Mouse (Mus musculus): ENCODE results near the gene Igf1r. TPM values are rescaled to one million over a fixed set of nuclear protein-coding genes. Genes with fewer than 3 reads are reported as not detected.

Igf1r gene
- total RNA-seq, 2 experiments from 2014 or later: 39.0 to 41.0 TPM

GRCm38 (mm10) chr7:68114983-68115715, 162.5 kb downstream of the Igf1r start:
- DNase-seq (ENCODE audit: low spot score in 2 of 2): no peak

- DNase-seq (ENCODE audit: low spot score in 2 of 2): no peak
Measured at GRCm38 (mm10) chr7:68117567-68117966, 164.9 kb downstream of the Igf1r start.

GRCm38 (mm10) chr7:68117981-68118380, 165.4 kb downstream of the Igf1r start:
- DNase-seq (ENCODE audit: low spot score in 2 of 2): no peak

- no peak for DNase-seq (ENCODE audit: low spot score in 2 of 2)
Measured at GRCm38 (mm10) chr7:68119605-68120004, 167.0 kb downstream of the Igf1r start.

- DNase-seq (ENCODE audit: low spot score in 2 of 2): no peak
Measured at GRCm38 (mm10) chr7:68122418-68122817, 169.8 kb downstream of the Igf1r start.

GRCm38 (mm10) chr7:68125347-68125746, 172.7 kb downstream of the Igf1r start:
- no peak for DNase-seq (ENCODE audit: low spot score in 2 of 2)

- DNase-seq (ENCODE audit: low spot score in 2 of 2): peak; percentile 56 to 70
Measured at GRCm38 (mm10) chr7:68127799-68128261, 175.2 kb downstream of the Igf1r start.

- DNase-seq (ENCODE audit: low spot score in 2 of 2): no peak
Measured at GRCm38 (mm10) chr7:68128271-68128674, 175.6 kb downstream of the Igf1r start.

- DNase-seq (ENCODE audit: low spot score in 2 of 2): peak; percentile 100
Measured at GRCm38 (mm10) chr7:68129077-68129511, 176.5 kb downstream of the Igf1r start.

- peak; percentile 92 to 96 for DNase-seq (ENCODE audit: low spot score in 2 of 2)
Measured at GRCm38 (mm10) chr7:68129546-68130253, 177.1 kb downstream of the Igf1r start.

- no peak for DNase-seq (ENCODE audit: low spot score in 2 of 2)
Measured at GRCm38 (mm10) chr7:68130950-68131580, 178.4 kb downstream of the Igf1r start.

- DNase-seq (ENCODE audit: low spot score in 2 of 2): no peak
Measured at GRCm38 (mm10) chr7:68133679-68134078, 181.1 kb downstream of the Igf1r start.

GRCm38 (mm10) chr7:68134948-68135347, 182.3 kb downstream of the Igf1r start:
- DNase-seq (ENCODE audit: low spot score in 2 of 2): no peak

- DNase-seq (ENCODE audit: low spot score in 2 of 2): no peak
Measured at GRCm38 (mm10) chr7:68136056-68136455, 183.4 kb downstream of the Igf1r start.

- no peak for DNase-seq (ENCODE audit: low spot score in 2 of 2)
Measured at GRCm38 (mm10) chr7:68139384-68139783, 186.8 kb downstream of the Igf1r start.

- no peak for DNase-seq (ENCODE audit: low spot score in 2 of 2)
Measured at GRCm38 (mm10) chr7:68140041-68140807, 187.6 kb downstream of the Igf1r start.

GRCm38 (mm10) chr7:68144266-68144665, 191.6 kb downstream of the Igf1r start:
- no peak for DNase-seq (ENCODE audit: low spot score in 2 of 2)

- no peak for DNase-seq (ENCODE audit: low spot score in 2 of 2)
Measured at GRCm38 (mm10) chr7:68148297-68149048, 195.8 kb downstream of the Igf1r start.

GRCm38 (mm10) chr7:68151892-68152291, 199.3 kb downstream of the Igf1r start:
- no peak for DNase-seq (ENCODE audit: low spot score in 2 of 2)

GRCm38 (mm10) chr7:68152458-68152857, 199.8 kb downstream of the Igf1r start:
- no peak for DNase-seq (ENCODE audit: low spot score in 2 of 2)
